Mouse (Mus musculus): Measurements from ENCODE around the gene Gm28374. TPM values are rescaled to one million over a fixed set of nuclear protein-coding genes. Genes with fewer than 3 reads are reported as not detected.

Gm28374 gene
- total and polyA plus RNA-seq, 3 experiments, result 0.40 TPM; not detected in 2

DNA sequence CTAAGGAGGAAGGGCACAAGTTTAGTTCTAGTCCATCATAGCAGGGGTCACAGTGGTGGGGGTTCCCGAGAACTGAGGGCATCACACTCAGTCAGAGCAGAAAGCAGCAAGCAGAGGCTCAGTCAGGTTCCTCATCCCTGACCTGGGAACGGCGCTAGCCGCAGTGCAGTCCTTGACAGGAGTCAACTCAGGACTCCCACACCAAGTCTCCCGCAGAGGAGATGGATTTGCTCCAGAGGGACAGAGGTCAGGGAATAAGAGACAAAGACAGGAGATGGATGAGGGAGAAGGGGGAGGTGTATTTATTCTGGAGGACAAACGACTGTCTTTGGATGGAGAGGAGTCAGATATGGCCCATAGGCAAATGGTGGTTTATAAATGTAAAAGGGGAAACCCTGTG is 31.1 kb upstream of the Gm28374 start:
- H3K4me3 ChIP-seq (replicated peaks in 1 of 3; ENCODE audit: low read depth in 2 of 3, low read length in 2 of 3, poor library complexity in 1 of 3), result no peak overlapping the region
- peaks cover 11 to 35% of the 10 kb centered on the region in 2 experiments; a peak in 3 of 4 replicates for H3K4me1 ChIP-seq (ENCODE audit: control insufficient read depth in 1 of 2, insufficient read depth in 2 of 2)
- H3K27ac ChIP-seq (ENCODE audit: insufficient read depth, low read depth), result no peak overlapping the region
- dilution Hi-C loops (cut with MboI; ENCODE audit: extremely low pct_ligation_motif_present, extremely low pct_unique_long_range_greater_than_20kb, low sequenced_read_pairs) (no loop called here), in situ Hi-C loops (cut with MboI; ENCODE audit: low pct_ligation_motif_present, low pct_unique_long_range_greater_than_20kb, low sequenced_read_pairs) (no loop called here)
- H3K4me2 ChIP-seq (ENCODE audit: insufficient read depth, low read depth, poor library complexity, severe bottlenecking), result no peak overlapping the region
- DNase-seq (ENCODE audit: extremely low read depth), result no peak
- TF ChIP-seq POLR2A (IDR thresholded peaks at IDR 0.05; ENCODE audit: low read depth, low read length), result no peak
- no peak for TF ChIP-seq MAFK (IDR thresholded peaks at IDR 0.05; ENCODE audit: insufficient replicate concordance, low read length)
- TF ChIP-seq ELF1 (IDR thresholded peaks at IDR 0.05; ENCODE audit: low read depth, low read length), result no peak
- TF ChIP-seq POLR2AphosphoS2 (IDR thresholded peaks at IDR 0.05; ENCODE audit: low read depth, low read length), result no peak
- TF ChIP-seq NELFE (IDR thresholded peaks at IDR 0.05; ENCODE audit: low read depth, low read length), result no peak
- TF ChIP-seq TCF12 (IDR thresholded peaks at IDR 0.05; ENCODE audit: low read depth, low read length), result no peak
- no peak for TF ChIP-seq USF1 (IDR thresholded peaks at IDR 0.05; ENCODE audit: low read depth, low read length)
- no peak for TF ChIP-seq UBTF (IDR thresholded peaks at IDR 0.05; ENCODE audit: low read depth, low read length)
- no peak for TF ChIP-seq MEF2A (IDR thresholded peaks at IDR 0.05; ENCODE audit: borderline replicate concordance, low read depth, low read length)
- TF ChIP-seq ZC3H11A (IDR thresholded peaks at IDR 0.05; ENCODE audit: low read depth, low read length), result no peak
- TF ChIP-seq USF2 (conservative IDR thresholded peaks at IDR 0.05; ENCODE audit: low read depth, low read length), result no peak
- TF ChIP-seq MAZ (IDR thresholded peaks at IDR 0.05; ENCODE audit: low read depth, low read length), result no peak
- TF ChIP-seq RAD21 (IDR thresholded peaks at IDR 0.05; ENCODE audit: low read depth, low read length), result no peak
- no peak for TF ChIP-seq BHLHE40 (IDR thresholded peaks at IDR 0.05; ENCODE audit: low read depth, low read length)
- no peak for TF ChIP-seq ZMIZ1 (IDR thresholded peaks at IDR 0.05; ENCODE audit: low read depth, low read length)
- no peak for TF ChIP-seq GABPA (IDR thresholded peaks at IDR 0.05; ENCODE audit: insufficient replicate concordance, low read depth, low read length)
- TF ChIP-seq JUN (IDR thresholded peaks at IDR 0.05; ENCODE audit: insufficient read depth, low read depth, low read length), result no peak
- TF ChIP-seq JUND (conservative IDR thresholded peaks at IDR 0.05; ENCODE audit: low read depth, low read length), result no peak
- H3K9ac ChIP-seq (ENCODE audit: insufficient read depth, low read depth), result no peak overlapping the region
- no peaks in the 10 kb centered on the region for H3K27me3 ChIP-seq (replicated peaks)
- H3K79me2 ChIP-seq (replicated peaks; ENCODE audit: control insufficient read depth, extremely low read depth, insufficient read depth, poor library complexity, severe bottlenecking), result peaks cover 14% of the 10 kb centered on the region
- peaks cover 32 to 68% of the 10 kb centered on the region in 2 experiments for H3K36me3 ChIP-seq (replicated peaks in 1 of 2; ENCODE audit: control insufficient read depth in 1 of 2, insufficient read depth in 1 of 2, low read length in 1 of 2)
- H3K9me3 ChIP-seq (replicated peaks; ENCODE audit: low read length), result no peaks in the 10 kb centered on the region

DNA sequence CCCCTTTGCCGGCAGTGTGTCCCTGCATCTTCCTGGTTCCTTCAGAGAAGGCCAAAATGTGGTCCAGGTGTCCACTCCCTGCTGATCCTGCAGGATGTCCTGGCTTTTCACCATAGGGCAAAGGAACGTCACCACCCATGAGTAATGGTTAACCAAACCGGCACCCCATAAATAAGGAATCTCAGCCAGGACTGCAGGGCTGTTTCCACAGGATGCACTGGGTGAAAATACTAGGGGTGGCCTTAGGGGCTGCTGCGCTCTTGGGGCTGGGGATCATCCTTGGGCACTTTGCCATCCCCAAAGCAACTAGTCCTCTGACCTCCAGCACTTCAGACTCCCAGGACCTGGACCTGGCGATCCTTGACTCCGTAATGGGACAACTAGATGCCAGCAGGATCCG is 23.5 kb upstream of the Gm28374 start, which contains the start of gene Naaladl1:
Naaladl1 (plus strand) TSS at position 197 of the 400 bp plus-strand sequence.
- no peak within 1 kb of the TSS for H3K9ac ChIP-seq (ENCODE audit: insufficient read depth, low read depth)
- H3K27me3 ChIP-seq (replicated peaks), result no peaks in the 10 kb centered on the region
- TF ChIP-seq ZKSCAN1 (IDR thresholded peaks at IDR 0.05; ENCODE audit: borderline replicate concordance, low read depth, low read length) (no peak), BHLHE40 (IDR thresholded peaks at IDR 0.05; ENCODE audit: low read depth, low read length) (no peak), JUND (conservative IDR thresholded peaks at IDR 0.05; ENCODE audit: low read depth, low read length) (no peak), JUN (IDR thresholded peaks at IDR 0.05; ENCODE audit: insufficient read depth, low read depth, low read length) (no peak), CHD1 (IDR thresholded peaks at IDR 0.05; ENCODE audit: low read depth, low read length) (no peak), TBP (conservative IDR thresholded peaks at IDR 0.05; ENCODE audit: low read depth, low read length) (no peak), NELFE (IDR thresholded peaks at IDR 0.05; ENCODE audit: low read depth, low read length) (no peak)
- H3K36me3 ChIP-seq (replicated peaks in 1 of 2; ENCODE audit: control insufficient read depth in 1 of 2, insufficient read depth in 1 of 2, low read length in 1 of 2), result peaks cover 0 to 33% of the 10 kb centered on the region in 2 experiments
- H3K4me2 ChIP-seq (ENCODE audit: insufficient read depth, low read depth, poor library complexity, severe bottlenecking), result no peak within 1 kb of the TSS
- no peaks in the 10 kb centered on the region for H3K79me2 ChIP-seq (replicated peaks; ENCODE audit: control insufficient read depth, extremely low read depth, insufficient read depth, poor library complexity, severe bottlenecking)
- DNase-seq (ENCODE audit: extremely low read depth), result no peak
- peaks cover 0 to 7% of the 10 kb centered on the region in 2 experiments; a peak in 2 of 4 replicates for H3K4me1 ChIP-seq (ENCODE audit: control insufficient read depth in 1 of 2, insufficient read depth in 2 of 2)
- no peak within 1 kb of the TSS for H3K27ac ChIP-seq (ENCODE audit: insufficient read depth, low read depth)
- dilution Hi-C loops (cut with MboI; ENCODE audit: extremely low pct_ligation_motif_present, extremely low pct_unique_long_range_greater_than_20kb, low sequenced_read_pairs), result no loop called here
- in situ Hi-C loops (cut with MboI; ENCODE audit: low pct_ligation_motif_present, low pct_unique_long_range_greater_than_20kb, low sequenced_read_pairs), result no loop called here
- no peak within 1 kb of the TSS for H3K4me3 ChIP-seq (replicated peaks in 1 of 3; ENCODE audit: low read depth in 2 of 3, low read length in 2 of 3, poor library complexity in 1 of 3)
- no peaks in the 10 kb centered on the region for H3K9me3 ChIP-seq (replicated peaks; ENCODE audit: low read length)

Data from CH12.LX (cell line).